Mouse (Mus musculus): ENCODE data around the gene Cpe. TPM values are rescaled to one million over a fixed set of nuclear protein-coding genes. Genes with fewer than 3 reads are reported as not detected.

The Cpe gene
- polyA plus RNA-seq, 1 experiment from 2014 or later, result 198 TPM

DNA sequence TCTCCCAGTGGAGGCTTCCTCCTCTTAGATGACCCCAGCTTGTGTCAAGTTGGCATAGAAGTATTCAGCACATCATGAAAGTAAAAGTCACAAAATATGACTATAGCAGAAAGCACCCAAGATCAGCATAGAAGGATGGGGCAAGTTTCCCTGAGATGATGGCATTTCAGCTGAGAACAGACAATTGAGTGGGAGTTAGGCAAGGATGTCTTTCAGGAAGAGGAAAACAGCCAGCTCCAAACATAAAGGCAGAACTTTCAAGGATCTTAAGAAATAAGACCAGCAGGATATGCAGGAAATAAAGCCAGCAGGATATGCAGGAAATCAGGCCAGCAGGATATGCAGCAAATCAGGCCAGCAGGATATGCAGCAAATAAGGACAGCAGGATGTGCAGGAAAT is 40.6 kb downstream of the Cpe start:
- H3K9ac ChIP-seq, result no peak overlapping the region
- no peak overlapping the region for H3K4me3 ChIP-seq
- no peaks in the 10 kb centered on the region for H3K27me3 ChIP-seq (replicated peaks)
- no peak for ATAC-seq (ENCODE audit: insufficient number of reproducible peaks, low FRiP score)
- H3K4me1 ChIP-seq (replicated peaks), result no peaks in the 10 kb centered on the region
- H3K27ac ChIP-seq (ENCODE audit: poor library complexity, severe bottlenecking), result no peak overlapping the region
- no peaks in the 10 kb centered on the region for H3K9me3 ChIP-seq (replicated peaks)
- no peak overlapping the region for H3K4me2 ChIP-seq
- H3K36me3 ChIP-seq, result 0 out of 2 replicates have a peak, but pooled peaks cover 3% of the 10 kb centered on the region

DNA sequence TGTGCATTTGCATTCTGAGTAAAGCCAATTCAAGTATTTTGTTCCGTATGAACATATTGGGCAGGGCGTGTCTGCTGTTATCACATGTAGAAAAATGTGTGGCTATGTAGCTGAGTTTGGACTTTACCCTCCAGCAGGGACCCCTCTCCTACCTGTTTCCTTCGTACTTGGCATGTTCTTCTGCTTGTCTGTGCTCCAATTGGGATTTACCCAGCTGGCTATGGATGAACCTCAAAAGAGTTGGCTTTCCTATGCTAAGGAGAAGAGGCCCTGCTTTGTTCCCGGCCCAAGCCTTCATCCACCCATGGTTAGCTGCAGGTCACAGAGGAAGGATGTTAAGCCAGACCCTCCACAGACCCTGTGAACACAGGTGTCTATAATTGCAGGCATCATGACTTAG is 44.8 kb downstream of the Cpe start:
- H3K9ac ChIP-seq, result no peak overlapping the region
- no peaks in the 10 kb centered on the region for H3K36me3 ChIP-seq
- no peak overlapping the region for H3K4me2 ChIP-seq
- H3K27me3 ChIP-seq (replicated peaks), result no peaks in the 10 kb centered on the region
- no peak overlapping the region for H3K4me3 ChIP-seq
- H3K4me1 ChIP-seq (replicated peaks), result peaks cover 7% of the 10 kb centered on the region; the same call in 1 of the 2 replicates
- WGBS, result 76% methylated on average over 4 of the region's 4 CpGs
- ATAC-seq (ENCODE audit: insufficient number of reproducible peaks, low FRiP score), result no peak
- H3K9me3 ChIP-seq (replicated peaks), result no peaks in the 10 kb centered on the region
- no peak overlapping the region for H3K27ac ChIP-seq (ENCODE audit: poor library complexity, severe bottlenecking)

DNA sequence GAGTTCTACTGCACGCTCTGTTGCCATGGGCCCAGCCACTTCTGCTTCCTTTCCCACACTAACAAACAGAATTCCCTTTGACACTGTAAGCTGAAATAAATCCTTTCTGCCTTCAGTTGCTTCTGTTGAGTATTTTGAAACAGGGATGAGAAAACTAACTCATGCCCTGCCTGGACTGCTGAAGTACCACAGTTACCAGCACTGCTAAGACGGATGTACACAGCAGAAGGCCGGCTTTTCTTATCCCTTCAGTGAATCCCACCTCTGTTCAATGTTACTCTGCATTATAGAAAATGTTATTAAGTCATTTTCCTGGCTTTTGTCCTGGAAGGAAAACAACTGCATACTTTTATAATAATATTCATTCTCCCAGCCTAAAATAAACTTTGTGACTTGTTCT is 45.7 kb downstream of the Cpe start:
- H3K4me1 ChIP-seq (replicated peaks), result peaks cover 8% of the 10 kb centered on the region; the same call in 1 of the 2 replicates
- H3K9ac ChIP-seq, result no peak overlapping the region
- ATAC-seq (ENCODE audit: insufficient number of reproducible peaks, low FRiP score), result no peak
- H3K36me3 ChIP-seq, result no peaks in the 10 kb centered on the region
- H3K4me3 ChIP-seq, result no peak overlapping the region
- H3K27me3 ChIP-seq (replicated peaks), result no peaks in the 10 kb centered on the region
- H3K27ac ChIP-seq (ENCODE audit: poor library complexity, severe bottlenecking), result no peak overlapping the region
- H3K9me3 ChIP-seq (replicated peaks), result no peaks in the 10 kb centered on the region
- H3K4me2 ChIP-seq, result no peak overlapping the region
- 82% methylated on average over 3 of the region's 3 CpGs for WGBS

DNA sequence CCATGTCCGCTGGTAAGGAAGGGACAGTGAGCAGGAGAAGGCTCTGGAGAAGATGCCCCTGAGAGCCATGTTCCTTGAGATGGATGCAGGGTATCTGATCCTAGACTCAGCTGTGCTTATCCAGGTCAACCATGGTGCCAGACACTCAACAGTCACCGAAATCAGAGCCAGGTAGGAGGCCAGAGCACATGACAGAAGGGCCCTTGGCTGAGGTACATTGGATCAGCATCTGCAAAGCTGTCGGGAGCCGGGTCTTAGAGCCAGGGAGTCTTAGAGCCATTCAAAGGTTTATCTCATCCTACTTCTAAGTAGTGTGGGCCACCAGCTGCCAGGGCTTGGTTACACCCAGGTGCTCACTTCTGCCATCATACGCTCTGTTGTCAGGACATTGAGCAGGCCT is 46.4 kb downstream of the Cpe start:
- no peak for ATAC-seq (ENCODE audit: insufficient number of reproducible peaks, low FRiP score)
- Histone ChIP-seq H3K4me1 (replicated peaks) (peaks cover 8% of the 10 kb centered on the region; the same call in 1 of the 2 replicates), H3K27me3 (replicated peaks) (no peaks in the 10 kb centered on the region), H3K36me3 (no peaks in the 10 kb centered on the region), H3K27ac (ENCODE audit: poor library complexity, severe bottlenecking) (no peak overlapping the region), H3K4me3 (no peak overlapping the region), H3K4me2 (no peak overlapping the region), H3K9ac (no peak overlapping the region), H3K9me3 (replicated peaks) (no peaks in the 10 kb centered on the region)
- WGBS, result 91% methylated on average over 5 of the region's 5 CpGs

DNA sequence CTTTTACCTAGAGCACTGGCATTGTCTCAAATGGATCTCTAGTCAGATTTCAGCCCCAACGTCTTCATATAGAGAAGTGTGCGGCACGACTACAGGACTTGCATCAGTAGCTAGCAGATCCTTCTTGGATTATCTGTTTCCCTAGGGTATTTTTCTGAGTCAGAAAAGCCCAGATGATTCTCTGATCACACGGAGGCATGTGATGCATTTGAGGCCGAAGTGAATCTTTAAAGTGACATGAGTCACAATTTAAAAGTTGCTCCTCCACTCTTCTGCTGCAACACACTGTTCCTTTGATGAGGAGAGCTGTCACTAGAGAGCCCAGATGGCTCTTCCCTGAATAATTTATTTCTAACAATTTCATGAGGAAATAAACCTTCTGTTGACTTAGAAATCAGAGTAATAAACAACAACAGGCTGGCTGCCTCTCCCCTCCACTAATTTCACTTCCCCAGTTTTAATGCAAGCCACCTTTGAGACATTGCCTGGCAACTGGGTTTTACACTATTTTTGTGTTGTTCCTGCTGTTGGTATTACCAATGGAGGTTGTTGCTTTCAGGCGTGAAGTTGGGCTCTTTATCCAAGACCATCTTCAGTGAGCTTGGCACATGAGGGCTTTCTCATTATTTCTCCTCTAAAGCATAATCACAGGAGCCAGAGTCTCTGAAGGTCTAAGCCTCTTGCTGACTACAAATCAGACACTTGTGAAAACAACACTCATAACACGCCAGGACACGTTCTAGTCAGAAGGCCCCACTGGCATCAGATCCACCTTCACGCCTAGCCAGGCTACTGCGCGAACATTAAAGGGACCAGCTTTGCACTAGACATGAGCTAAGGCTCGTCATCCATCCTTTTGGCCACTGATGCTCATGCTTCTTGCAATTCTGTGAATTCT is 48.5 kb downstream of the Cpe start:
- no peak overlapping the region for H3K4me2 ChIP-seq
- H3K27ac ChIP-seq (ENCODE audit: poor library complexity, severe bottlenecking), result no peak overlapping the region
- no peak overlapping the region for H3K9ac ChIP-seq
- no peak overlapping the region for H3K4me3 ChIP-seq
- no peaks in the 10 kb centered on the region for H3K9me3 ChIP-seq (replicated peaks)
- H3K27me3 ChIP-seq (replicated peaks), result no peaks in the 10 kb centered on the region
- H3K4me1 ChIP-seq (replicated peaks), result peaks cover 8% of the 10 kb centered on the region; the same call in 1 of the 2 replicates
- ATAC-seq (ENCODE audit: insufficient number of reproducible peaks, low FRiP score), result no peak
- WGBS, result 82% methylated on average over 12 of the region's 12 CpGs
- no peaks in the 10 kb centered on the region for H3K36me3 ChIP-seq

DNA sequence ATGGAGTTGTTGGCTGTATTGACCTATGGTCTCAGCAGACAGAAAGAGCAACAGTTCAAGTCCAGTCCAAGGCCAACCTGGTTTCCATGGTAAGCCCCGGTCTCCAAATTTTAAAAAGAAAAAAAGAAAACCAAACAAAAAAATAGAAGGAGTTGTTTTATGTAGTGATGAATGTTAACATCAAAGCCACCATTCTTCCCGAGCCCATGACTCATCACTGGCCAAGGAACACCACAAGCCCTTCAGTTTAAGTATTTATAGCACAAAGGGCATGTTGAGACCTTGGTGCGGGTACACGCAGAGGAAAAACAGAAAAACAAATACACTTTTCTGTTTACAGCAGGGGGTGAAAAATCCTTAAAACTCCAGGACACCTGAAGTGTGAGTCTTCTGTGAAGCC is 49.5 kb downstream of the Cpe start:
- no peaks in the 10 kb centered on the region for H3K27me3 ChIP-seq (replicated peaks)
- H3K9ac ChIP-seq, result no peak overlapping the region
- no peak overlapping the region for H3K4me2 ChIP-seq
- H3K4me3 ChIP-seq, result no peak overlapping the region
- WGBS, result 62% methylated on average over 4 of the region's 4 CpGs
- H3K4me1 ChIP-seq (replicated peaks), result peaks cover 8% of the 10 kb centered on the region; the same call in 1 of the 2 replicates
- ATAC-seq (ENCODE audit: insufficient number of reproducible peaks, low FRiP score), result no peak
- no peaks in the 10 kb centered on the region for H3K36me3 ChIP-seq
- H3K9me3 ChIP-seq (replicated peaks), result no peaks in the 10 kb centered on the region
- H3K27ac ChIP-seq (ENCODE audit: poor library complexity, severe bottlenecking), result no peak overlapping the region

DNA sequence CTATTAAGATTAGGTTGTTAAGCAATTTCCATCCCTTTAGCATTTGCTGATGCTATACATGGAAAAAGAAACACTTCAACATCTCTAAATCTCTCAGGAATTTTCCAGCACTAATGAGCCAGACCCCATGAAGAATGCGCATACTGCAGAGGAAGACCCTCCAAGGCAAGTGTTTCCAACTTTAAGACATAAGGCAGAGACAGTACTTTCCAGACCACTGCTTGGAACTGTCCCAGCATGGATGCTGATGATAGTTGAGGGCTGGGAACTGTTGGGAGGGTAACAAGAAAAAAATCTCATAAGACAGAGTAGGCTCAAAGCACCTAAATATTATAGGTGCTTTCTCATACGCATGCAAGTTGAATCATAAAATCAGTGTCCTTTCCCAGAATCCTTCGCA is 50.1 kb downstream of the Cpe start:
- Histone ChIP-seq H3K9me3 (replicated peaks) (no peaks in the 10 kb centered on the region), H3K4me2 (no peak overlapping the region), H3K27ac (ENCODE audit: poor library complexity, severe bottlenecking) (no peak overlapping the region), H3K27me3 (replicated peaks) (no peaks in the 10 kb centered on the region), H3K4me3 (no peak overlapping the region), H3K36me3 (no peaks in the 10 kb centered on the region), H3K4me1 (replicated peaks) (peaks cover 8% of the 10 kb centered on the region; the same call in 1 of the 2 replicates), H3K9ac (no peak overlapping the region)
- WGBS, result 88% methylated on average over 3 of the region's 3 CpGs
- ATAC-seq (ENCODE audit: insufficient number of reproducible peaks, low FRiP score), result no peak

DNA sequence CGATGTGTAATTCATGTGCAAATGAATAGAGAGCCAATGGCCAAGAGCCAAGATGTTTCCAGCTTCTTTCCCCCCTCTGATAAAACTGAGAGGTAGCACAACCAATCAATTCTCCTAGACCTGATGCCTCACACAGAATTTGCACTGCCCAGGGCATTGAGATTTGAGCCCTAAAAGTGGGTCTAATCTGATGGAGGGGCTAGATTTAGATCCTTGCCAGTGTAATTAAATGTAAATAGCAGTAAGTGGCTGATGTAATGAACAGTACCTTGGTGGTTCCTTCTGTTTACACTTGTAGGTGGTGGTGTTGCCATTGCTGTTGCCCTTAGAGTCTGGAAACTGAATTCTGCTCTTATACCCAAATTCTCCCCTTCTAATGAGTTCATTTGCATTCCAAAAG is 52.3 kb downstream of the Cpe start:
- H3K27ac ChIP-seq (ENCODE audit: poor library complexity, severe bottlenecking), result no peak overlapping the region
- H3K36me3 ChIP-seq, result no peaks in the 10 kb centered on the region
- H3K4me2 ChIP-seq, result no peak overlapping the region
- 73% methylated on average over 1 of the region's 1 CpGs for WGBS
- no peaks in the 10 kb centered on the region for H3K9me3 ChIP-seq (replicated peaks)
- no peaks in the 10 kb centered on the region for H3K27me3 ChIP-seq (replicated peaks)
- H3K4me1 ChIP-seq (replicated peaks), result peaks cover 8% of the 10 kb centered on the region; the same call in 1 of the 2 replicates
- no peak for ATAC-seq (ENCODE audit: insufficient number of reproducible peaks, low FRiP score)
- H3K4me3 ChIP-seq, result no peak overlapping the region
- no peak overlapping the region for H3K9ac ChIP-seq

DNA sequence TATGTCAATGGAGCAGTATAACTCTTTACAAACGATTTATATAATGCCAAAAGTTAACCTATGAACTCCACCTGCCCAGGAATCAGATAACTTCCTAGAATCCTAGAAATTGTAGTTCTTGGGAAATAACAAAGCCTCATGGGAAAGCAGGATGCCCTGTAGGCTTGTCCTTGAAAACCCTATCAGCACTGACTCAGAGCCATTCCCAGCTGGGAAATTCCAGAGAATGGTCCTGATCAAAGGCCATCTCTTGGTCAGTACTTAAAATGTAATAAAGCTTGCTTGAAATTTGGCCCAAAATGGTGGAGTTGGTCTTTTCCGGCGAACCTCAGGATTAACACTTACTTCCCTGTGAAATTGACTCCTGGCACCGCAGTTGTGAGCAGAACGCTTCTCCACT is 53.2 kb downstream of the Cpe start:
- H3K4me2 ChIP-seq, result no peak overlapping the region
- ATAC-seq (ENCODE audit: insufficient number of reproducible peaks, low FRiP score), result no peak
- H3K9ac ChIP-seq, result no peak overlapping the region
- H3K27ac ChIP-seq (ENCODE audit: poor library complexity, severe bottlenecking), result no peak overlapping the region
- no peak overlapping the region for H3K4me3 ChIP-seq
- H3K36me3 ChIP-seq, result no peaks in the 10 kb centered on the region
- H3K9me3 ChIP-seq (replicated peaks), result no peaks in the 10 kb centered on the region
- H3K27me3 ChIP-seq (replicated peaks), result no peaks in the 10 kb centered on the region
- 84% methylated on average over 5 of the region's 5 CpGs for WGBS
- peaks cover 8% of the 10 kb centered on the region; the same call in 1 of the 2 replicates for H3K4me1 ChIP-seq (replicated peaks)

DNA sequence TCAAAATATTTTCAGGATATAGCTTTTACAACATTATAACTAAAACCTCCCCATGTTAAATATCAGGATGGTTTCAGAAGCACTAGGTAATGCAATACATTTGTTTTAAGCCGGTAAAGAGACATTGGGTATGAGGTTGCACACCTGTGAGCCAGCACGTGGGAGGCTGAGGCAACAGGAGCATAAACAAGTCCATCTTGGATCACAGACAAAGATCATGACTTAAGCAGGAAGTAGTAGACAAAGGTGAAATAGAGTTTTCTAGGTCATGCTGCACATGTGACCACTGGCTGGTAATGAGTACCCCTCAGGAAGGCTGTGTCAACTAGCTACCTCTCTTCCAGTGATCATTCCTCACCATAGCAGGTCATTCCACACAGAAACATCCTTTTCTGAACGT is 58.0 kb downstream of the Cpe start:
- Histone ChIP-seq H3K27me3 (replicated peaks) (no peaks in the 10 kb centered on the region), H3K4me3 (no peak overlapping the region)
- 76% methylated on average over 3 of the region's 3 CpGs for whole genome bisulfite sequencing

DNA sequence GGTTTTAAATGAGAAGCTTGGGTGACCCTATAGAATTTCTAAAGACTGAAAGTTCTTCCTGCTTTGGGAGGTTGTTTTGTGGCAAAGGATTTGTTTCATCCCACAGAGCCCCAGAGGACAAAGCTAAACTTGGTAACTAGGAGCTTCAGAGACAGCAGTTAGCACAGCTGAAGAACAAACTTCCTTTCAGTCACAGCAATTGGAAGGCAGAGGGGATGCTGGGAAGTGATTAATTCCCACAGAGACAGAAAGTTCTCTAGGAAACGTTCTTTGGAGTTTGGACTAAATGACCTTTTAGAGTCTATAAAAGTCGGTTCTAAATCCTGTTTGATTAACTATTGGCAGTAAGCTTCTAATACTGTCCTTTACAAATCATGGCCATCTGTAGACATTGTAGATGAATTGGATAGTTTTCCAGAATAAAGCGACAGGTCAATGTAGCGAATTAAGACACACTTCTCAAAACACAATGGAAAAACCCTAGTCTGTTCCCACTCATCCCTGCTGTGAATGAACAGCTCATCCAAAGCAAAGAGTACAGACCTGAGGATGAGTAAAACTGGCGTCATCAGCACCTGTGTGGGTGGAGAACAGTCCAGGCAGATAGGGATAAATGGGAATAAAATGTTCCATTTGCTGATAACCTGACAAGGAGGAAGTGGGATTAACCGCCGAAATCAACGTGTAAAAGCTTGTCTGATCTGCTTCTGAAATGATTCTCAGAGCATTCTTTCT is 58.6 kb downstream of the Cpe start:
- H3K4me3 ChIP-seq, result no peak overlapping the region
- no peak for ATAC-seq (ENCODE audit: insufficient number of reproducible peaks, low FRiP score)
- no peaks in the 10 kb centered on the region for H3K27me3 ChIP-seq (replicated peaks)
- WGBS, result 76% methylated on average over 8 of the region's 8 CpGs
- no peak overlapping the region for H3K9ac ChIP-seq
- no peak overlapping the region for H3K4me2 ChIP-seq
- H3K4me1 ChIP-seq (replicated peaks), result no peaks in the 10 kb centered on the region
- no peak overlapping the region for H3K27ac ChIP-seq (ENCODE audit: poor library complexity, severe bottlenecking)
- H3K36me3 ChIP-seq, result no peaks in the 10 kb centered on the region
- no peaks in the 10 kb centered on the region for H3K9me3 ChIP-seq (replicated peaks)

More for the DNA sequence above, 58.0 kb downstream of the Cpe start:
- H3K9ac ChIP-seq, result no peak overlapping the region
- H3K4me1 ChIP-seq (replicated peaks), result no peaks in the 10 kb centered on the region
- no peaks in the 10 kb centered on the region for H3K36me3 ChIP-seq
- no peak overlapping the region for H3K4me2 ChIP-seq
- no peak overlapping the region for H3K27ac ChIP-seq (ENCODE audit: poor library complexity, severe bottlenecking)
- H3K9me3 ChIP-seq (replicated peaks), result no peaks in the 10 kb centered on the region
- ATAC-seq (ENCODE audit: insufficient number of reproducible peaks, low FRiP score), result no peak

Measured in heart, embryonic 12.5 days (tissue).